Mouse (Mus musculus) CH12.LX (cell line): Measurements from ENCODE around the gene Sstr3. TPM values are rescaled to one million over a fixed set of nuclear protein-coding genes. Genes with fewer than 3 reads are reported as not detected.
A peak's percentile ranks its signal among the peaks of the same experiment; 100 is the strongest.

ENCODE experiments used
- DNase-seq: peaks from one replicate; pipeline ENCODE4 v3.0.0-alpha.2; 2013; ENCODE audit errors: extremely low read depth
- H3K27ac ChIP-seq: 2 replicates; pipeline ENCODE4 v1.5.1; 2012; ENCODE audit warnings: low read depth, mild to moderate bottlenecking, control low read depth, moderate library complexity; ENCODE audit not compliant: insufficient read depth
- H3K27me3 ChIP-seq: replicated peaks from 2 replicates; pipeline ENCODE3; 2012; ENCODE audit warnings: inconsistent platforms
- H3K36me3 ChIP-seq, 2 experiments: replicated peaks in 1 of 2; 2 replicates each; pipeline versions ENCODE3 to v1.6.1; 2012; ENCODE audit warnings: inconsistent platforms in 1 of 2, low read length in 1 of 2, mild to moderate bottlenecking in 1 of 2, mixed read lengths in 1 of 2, moderate library complexity in 1 of 2; ENCODE audit not compliant: control insufficient read depth in 1 of 2, insufficient read depth in 1 of 2
- H3K4me1 ChIP-seq, 2 experiments: 2 replicates each; pipeline ENCODE4 v1.6.1; 2012; ENCODE audit warnings: inconsistent platforms in 1 of 2, moderate library complexity in 1 of 2; ENCODE audit not compliant: insufficient read depth in 2 of 2, control insufficient read depth in 1 of 2
- H3K4me2 ChIP-seq: 2 replicates; pipeline ENCODE4 v1.6.1; 2012; ENCODE audit warnings: low read depth, mild to moderate bottlenecking, control low read depth; ENCODE audit not compliant: poor library complexity, insufficient read depth, severe bottlenecking
- H3K4me3 ChIP-seq, 3 experiments: fragments of 150-350 bp in 1 of 3; sonication (generic) in 1 of 3; replicated peaks in 1 of 3; 2 replicates each; pipeline versions ENCODE3 to v1.5.1; 2011 to 2012; ENCODE audit warnings: low read depth in 2 of 3, low read length in 2 of 3, mild to moderate bottlenecking in 2 of 3, moderate library complexity in 2 of 3, control low read depth in 1 of 3, improper control_type of control experiment in 1 of 3, inconsistent platforms in 1 of 3, mixed read lengths in 1 of 3; ENCODE audit not compliant: poor library complexity in 1 of 3
- H3K79me2 ChIP-seq: replicated peaks from 2 replicates; pipeline ENCODE4 v1.6.1; 2012; ENCODE audit warnings: mild to moderate bottlenecking, moderate library complexity; ENCODE audit not compliant: control insufficient read depth, poor library complexity, insufficient read depth, severe bottlenecking; ENCODE audit errors: extremely low read depth
- H3K9ac ChIP-seq: 2 replicates; pipeline ENCODE4 v1.6.1; 2012; ENCODE audit warnings: low read depth, mild to moderate bottlenecking, control low read depth, moderate library complexity; ENCODE audit not compliant: insufficient read depth
- H3K9me3 ChIP-seq: replicated peaks from 2 replicates; pipeline ENCODE3; 2012; ENCODE audit warnings: low read length, inconsistent platforms, mixed read lengths
- CHD1 ChIP-seq: IDR thresholded peaks from 2 replicates; pipeline ENCODE4 v1.6.1; 2012; ENCODE audit warnings: low read depth, low read length, improper control_type of control experiment, inconsistent platforms
- CHD2 ChIP-seq: IDR thresholded peaks from 2 replicates; pipeline ENCODE4 v1.6.1; 2011; ENCODE audit warnings: low read length, improper control_type of control experiment
- E2F4 ChIP-seq: IDR thresholded peaks from 2 replicates; pipeline ENCODE4 v1.6.1; 2011; ENCODE audit warnings: low read depth, low read length, improper control_type of control experiment; ENCODE audit not compliant: insufficient replicate concordance
- ELF1 ChIP-seq: IDR thresholded peaks from 2 replicates; pipeline ENCODE4 v1.6.1; 2014; ENCODE audit warnings: low read depth, mild to moderate bottlenecking, inconsistent platforms, low read length, improper control_type of control experiment
- EP300 ChIP-seq: IDR thresholded peaks from 2 replicates; pipeline ENCODE4 v1.6.1; 2011; ENCODE audit warnings: low read length, improper control_type of control experiment
- ETS1 ChIP-seq: conservative IDR thresholded peaks from 2 replicates; pipeline ENCODE4 v1.6.1; 2012; ENCODE audit warnings: low read depth, mild to moderate bottlenecking, inconsistent platforms, low read length, improper control_type of control experiment, moderate library complexity
- GABPA ChIP-seq: IDR thresholded peaks from 2 replicates; pipeline ENCODE4 v1.6.1; 2012; ENCODE audit warnings: low read depth, low read length, improper control_type of control experiment, inconsistent platforms; ENCODE audit not compliant: insufficient replicate concordance
- HCFC1 ChIP-seq: IDR thresholded peaks from 2 replicates; pipeline ENCODE4 v1.6.1; 2012; ENCODE audit warnings: low read depth, mild to moderate bottlenecking, inconsistent platforms, low read length, improper control_type of control experiment
- IRF4 ChIP-seq: IDR thresholded peaks from 2 replicates; pipeline ENCODE4 v1.6.1; 2014; ENCODE audit warnings: low read depth, mild to moderate bottlenecking, inconsistent platforms, low read length, improper control_type of control experiment
- JUND ChIP-seq: conservative IDR thresholded peaks from 2 replicates; pipeline ENCODE4 v1.6.1; 2011; ENCODE audit warnings: low read depth, low read length, improper control_type of control experiment
- KAT2A ChIP-seq: IDR thresholded peaks from 2 replicates; pipeline ENCODE4 v1.6.1; 2012; ENCODE audit warnings: low read length, improper control_type of control experiment, inconsistent platforms; ENCODE audit not compliant: insufficient replicate concordance
- MAX ChIP-seq: IDR thresholded peaks from 2 replicates; pipeline ENCODE4 v1.6.1; 2011; ENCODE audit warnings: low read length, improper control_type of control experiment
- MAZ ChIP-seq: IDR thresholded peaks from 2 replicates; pipeline ENCODE4 v1.6.1; 2012; ENCODE audit warnings: low read depth, mild to moderate bottlenecking, inconsistent platforms, low read length, improper control_type of control experiment, moderate library complexity
- MEF2A ChIP-seq: IDR thresholded peaks from 2 replicates; pipeline ENCODE4 v1.6.1; 2014; ENCODE audit warnings: low read depth, mild to moderate bottlenecking, inconsistent platforms, low read length, improper control_type of control experiment, borderline replicate concordance
- MXI1 ChIP-seq: IDR thresholded peaks from 2 replicates; pipeline ENCODE4 v1.6.1; 2011; ENCODE audit warnings: mild to moderate bottlenecking, low read depth, low read length, improper control_type of control experiment
- MYC ChIP-seq: IDR thresholded peaks from 2 replicates; pipeline ENCODE4 v1.6.1; 2011; ENCODE audit warnings: low read depth, mild to moderate bottlenecking, improper control_type of control experiment, low read length
- NRF1 ChIP-seq: IDR thresholded peaks from 2 replicates; pipeline ENCODE4 v1.6.1; 2014; ENCODE audit warnings: low read depth, mild to moderate bottlenecking, inconsistent platforms, low read length, improper control_type of control experiment, moderate library complexity
- PAX5 ChIP-seq: IDR thresholded peaks from 2 replicates; pipeline ENCODE4 v1.6.1; 2012; ENCODE audit warnings: low read length, inconsistent platforms, mixed read lengths
- POLR2A ChIP-seq: IDR thresholded peaks from 2 replicates; pipeline ENCODE4 v1.6.1; 2011; ENCODE audit warnings: low read depth, mild to moderate bottlenecking, improper control_type of control experiment, low read length
- POLR2AphosphoS2 ChIP-seq: IDR thresholded peaks from 2 replicates; pipeline ENCODE4 v1.6.1; 2011; ENCODE audit warnings: low read depth, low read length, improper control_type of control experiment
- RAD21 ChIP-seq: IDR thresholded peaks from 2 replicates; pipeline ENCODE4 v1.6.1; 2011; ENCODE audit warnings: low read depth, mild to moderate bottlenecking, low read length, improper control_type of control experiment, moderate library complexity
- SIN3A ChIP-seq: IDR thresholded peaks from 2 replicates; pipeline ENCODE4 v1.6.1; 2012; ENCODE audit warnings: low read length, improper control_type of control experiment, inconsistent platforms
- SMC3 ChIP-seq: IDR thresholded peaks from 2 replicates; pipeline ENCODE4 v1.6.1; 2011; ENCODE audit warnings: low read depth, low read length, improper control_type of control experiment
- TBP ChIP-seq: conservative IDR thresholded peaks from 2 replicates; pipeline ENCODE4 v1.6.1; 2011; ENCODE audit warnings: low read depth, low read length, improper control_type of control experiment
- TCF12 ChIP-seq: IDR thresholded peaks from 2 replicates; pipeline ENCODE4 v1.6.1; 2014; ENCODE audit warnings: low read depth, mild to moderate bottlenecking, inconsistent platforms, low read length, improper control_type of control experiment
- UBTF ChIP-seq: IDR thresholded peaks from 2 replicates; pipeline ENCODE4 v1.6.1; 2012; ENCODE audit warnings: low read depth, mild to moderate bottlenecking, inconsistent platforms, low read length, improper control_type of control experiment, moderate library complexity
- USF1 ChIP-seq: IDR thresholded peaks from 2 replicates; pipeline ENCODE4 v1.6.1; 2014; ENCODE audit warnings: low read depth, mild to moderate bottlenecking, inconsistent platforms, low read length, improper control_type of control experiment
- USF2 ChIP-seq: conservative IDR thresholded peaks from 2 replicates; pipeline ENCODE4 v1.6.1; 2011; ENCODE audit warnings: low read depth, low read length, improper control_type of control experiment
- ZC3H11A ChIP-seq: IDR thresholded peaks from 2 replicates; pipeline ENCODE4 v1.6.1; 2012; ENCODE audit warnings: low read depth, mild to moderate bottlenecking, inconsistent platforms, low read length, improper control_type of control experiment
- ZKSCAN1 ChIP-seq: IDR thresholded peaks from 2 replicates; pipeline ENCODE4 v1.6.1; 2012; ENCODE audit warnings: low read depth, inconsistent platforms, low read length, improper control_type of control experiment, borderline replicate concordance
- ZMIZ1 ChIP-seq: IDR thresholded peaks from 2 replicates; pipeline ENCODE4 v1.6.1; 2012; ENCODE audit warnings: low read depth, mild to moderate bottlenecking, inconsistent platforms, low read length, improper control_type of control experiment
- ZNF384 ChIP-seq: IDR thresholded peaks from 2 replicates; pipeline ENCODE4 v1.6.1; 2012; ENCODE audit warnings: low read depth, low read length, improper control_type of control experiment, inconsistent platforms
- dilution Hi-C: fragments of 300-500 bp; cut with MboI; formaldehyde crosslinking; loops from 2 replicates; pipeline ENCODE4 v1.14.3; 2020; ENCODE audit warnings: low sequenced_read_pairs; ENCODE audit not compliant: extremely low pct_unique_long_range_greater_than_20kb, extremely low pct_ligation_motif_present
- in situ Hi-C: fragments of 300-500 bp; cut with MboI; formaldehyde crosslinking; loops from 3 replicates; pipeline ENCODE4 v1.14.3; 2019; ENCODE audit warnings: low sequenced_read_pairs, low pct_ligation_motif_present, low pct_unique_long_range_greater_than_20kb, mixed read lengths
- polyA plus RNA-seq: library from polyadenylated mRNA; unstranded; fragments of >175 nt; gene quantifications from 2 replicates; pipeline ENCODE4 v1.2.1, GENCODE M21; 2012; ENCODE audit warnings: low read depth; ENCODE audit not compliant: insufficient read length
- total RNA-seq, 2 experiments: library from RNA; depleted of rRNA; stranded (reverse); fragments of 300-350 nt in 1 of 2; fragments of >200 nt in 1 of 2; gene quantifications; 2 replicates each; pipeline ENCODE4 v1.2.3; 2012 to 2014

Sstr3 gene
- total and polyA plus RNA-seq, 3 experiments, result 0.36 TPM; not detected in 2

DNA sequence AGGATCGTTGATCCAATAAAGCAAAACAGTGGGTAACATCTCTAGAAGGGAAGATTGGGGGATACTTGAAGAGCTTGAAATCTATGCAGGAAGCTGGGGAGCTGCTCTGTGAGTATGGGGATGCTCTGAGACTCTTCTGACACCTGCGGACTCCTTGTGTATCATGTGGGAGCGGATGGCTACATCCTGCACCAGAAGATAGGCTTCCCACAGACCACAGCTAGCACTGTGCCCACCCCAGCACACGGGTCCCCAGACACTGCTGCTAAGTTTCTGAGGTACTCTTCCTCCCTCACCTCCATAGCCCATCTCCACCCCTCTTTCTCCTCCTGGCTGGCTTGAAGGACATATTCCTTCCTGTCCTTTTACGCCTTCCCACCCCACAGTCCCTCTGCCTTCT lies 25.7 kb upstream of the Sstr3 start:
- in situ Hi-C loops (no loop called here), dilution Hi-C loops (no loop called here)
- peak overlapping the region; percentile 98 for H3K27ac ChIP-seq
- H3K9ac ChIP-seq, result no peak overlapping the region
- peaks cover 50% of the 10 kb centered on the region for H3K79me2 ChIP-seq
- H3K4me2 ChIP-seq, result peak overlapping the region; percentile 79
- peaks cover 56 to 66% of the 10 kb centered on the region in 2 experiments for H3K36me3 ChIP-seq
- H3K4me3 ChIP-seq, result peak overlapping the region; percentile 28 to 98 (median 87)
- DNase-seq, result no peak
- 0 out of 2 replicates have a peak, but pooled peaks have one; percentile 0 for TF ChIP-seq ETS1
- no peak for TF ChIP-seq MYC
- 0 out of 2 replicates have a peak, but pooled peaks have one; percentile 20 for TF ChIP-seq CHD2
- TF ChIP-seq, all 38 proteins: peak for 2
- Histone ChIP-seq H3K9me3 (peaks cover 6% of the 10 kb centered on the region), H3K27me3 (no peaks in the 10 kb centered on the region), H3K4me1 (peaks cover 58 to 74% of the 10 kb centered on the region in 2 experiments)

GRCm38 (mm10) chr15:78567608-78568120 lies 23.2 kb upstream of the Sstr3 start:
- Histone ChIP-seq H3K4me3 (peak overlapping the region in 1 of 3 experiments; percentile 19), H3K36me3 (peaks cover 78 to 86% of the 10 kb centered on the region in 2 experiments), H3K27me3 (no peaks in the 10 kb centered on the region), H3K4me2 (no peak overlapping the region; the same call in 1 of the 2 replicates), H3K4me1 (peaks cover 70 to 82% of the 10 kb centered on the region in 2 experiments), H3K27ac (peak overlapping the region; percentile 65), H3K79me2 (peaks cover 50% of the 10 kb centered on the region), H3K9ac (no peak overlapping the region), H3K9me3 (no peaks in the 10 kb centered on the region)
- in situ Hi-C loops (no loop called here), dilution Hi-C loops (no loop called here)
- no peak for DNase-seq
- TF ChIP-seq E2F4, result no peak
- TF ChIP-seq ELF1, result no peak
- peak; percentile 34; the same call in 1 of the 2 replicates for TF ChIP-seq TCF12
- no peak for TF ChIP-seq HCFC1
- TF ChIP-seq JUND, result no peak
- TF ChIP-seq ZC3H11A, result no peak
- no peak for TF ChIP-seq TBP
- TF ChIP-seq ZMIZ1, result 0 out of 2 replicates have a peak, but pooled peaks have one; percentile 25
- TF ChIP-seq EP300, result no peak
- TF ChIP-seq IRF4, result 0 out of 2 replicates have a peak, but pooled peaks have one; percentile 4
- no peak for TF ChIP-seq GABPA
- TF ChIP-seq SIN3A, result 0 out of 2 replicates have a peak, but pooled peaks have one; percentile 36
- no peak for TF ChIP-seq POLR2A
- no peak for TF ChIP-seq PAX5
- TF ChIP-seq RAD21, result no peak
- no peak for TF ChIP-seq ZNF384
- no peak for TF ChIP-seq USF1
- TF ChIP-seq MXI1, result no peak
- TF ChIP-seq MEF2A, result no peak
- no peak for TF ChIP-seq ZKSCAN1
- TF ChIP-seq USF2, result no peak
- TF ChIP-seq POLR2AphosphoS2, result no peak
- TF ChIP-seq MAZ, result no peak
- no peak; the same call in 1 of the 2 replicates for TF ChIP-seq SMC3
- no peak for TF ChIP-seq CHD1
- no peak for TF ChIP-seq UBTF
- TF ChIP-seq MYC, result no peak
- no peak for TF ChIP-seq MAX
- no peak for TF ChIP-seq KAT2A
- TF ChIP-seq ETS1, result peak; percentile 48; the same call in 1 of the 2 replicates
- no peak for TF ChIP-seq NRF1
